Mouse (Mus musculus) heart, embryonic 11.5 days (tissue): ENCODE measurements around the gene Lgr6. TPM values are rescaled to one million over a fixed set of nuclear protein-coding genes. Genes with fewer than 3 reads are reported as not detected.

Experiments used
- ATAC-seq: fragments of 200-750 bp; cut with Nextera tagmentation; replicated peaks from 2 replicates; pipeline ENCODE4 v1.8.0; 2017; ENCODE audit warnings: moderate library complexity; ENCODE audit not compliant: insufficient number of reproducible peaks, low FRiP score, low TSS enrichment
- H3K27ac ChIP-seq: fragments of 300-500 bp; sonication (generic); 2 replicates; pipeline ENCODE4 v1.5.1; 2014; ENCODE audit warnings: mild to moderate bottlenecking, low read depth, low read length
- H3K27me3 ChIP-seq: fragments of 300-500 bp; sonication (generic); 2 replicates; pipeline ENCODE4 v1.6.1; 2014; ENCODE audit warnings: mild to moderate bottlenecking, low read length, mixed read lengths; ENCODE audit not compliant: control insufficient read depth, insufficient read depth
- H3K36me3 ChIP-seq: fragments of 300-500 bp; sonication (generic); 2 replicates; pipeline ENCODE4 v1.6.1; 2014; ENCODE audit warnings: mild to moderate bottlenecking, low read length, moderate library complexity, mixed read lengths; ENCODE audit not compliant: control insufficient read depth, insufficient read depth
- H3K4me1 ChIP-seq: fragments of 300-500 bp; sonication (generic); 2 replicates; pipeline ENCODE4 v1.6.1; 2014; ENCODE audit warnings: low read length; ENCODE audit not compliant: control insufficient read depth, insufficient read depth
- H3K4me2 ChIP-seq: fragments of 300-500 bp; sonication (generic); 2 replicates; pipeline ENCODE4 v1.6.1; 2014; ENCODE audit warnings: mild to moderate bottlenecking, moderate library complexity
- H3K4me3 ChIP-seq: fragments of 300-500 bp; sonication (generic); 2 replicates; pipeline ENCODE4 v1.5.1; 2014; ENCODE audit warnings: low read depth, low read length
- H3K9ac ChIP-seq: fragments of 300-500 bp; sonication (generic); 2 replicates; pipeline ENCODE4 v1.6.1; 2014; ENCODE audit warnings: mild to moderate bottlenecking, low read depth, low read length, moderate library complexity
- H3K9me3 ChIP-seq: fragments of 300-500 bp; sonication (generic); replicated peaks from 2 replicates; pipeline ENCODE4 v1.6.1; 2016; ENCODE audit warnings: low read length; ENCODE audit not compliant: control insufficient read depth
- WGBS: fragments of 180-500 bp; shearing (Covaris S2); extraction: QIAGEN DNeasy Blood & Tissue Kit; methylation state at CpG from one replicate; pipeline ENCODE4 v1.1.7; 2014; ENCODE audit not compliant: insufficient replicate concordance; 5-methylcytosine and 5-hydroxymethylcytosine counted together
- polyA plus RNA-seq: library from polyadenylated mRNA; unstranded; fragments of >200 nt; fragmentation: Nextera tagmentation; extraction: Ambion mirVana; gene quantifications from 2 replicates; pipeline ENCODE4 v1.2.1, GENCODE M21; 2014

Lgr6 gene
- polyA plus RNA-seq, 1 experiment from 2014 or later = 1.4 TPM

DNA sequence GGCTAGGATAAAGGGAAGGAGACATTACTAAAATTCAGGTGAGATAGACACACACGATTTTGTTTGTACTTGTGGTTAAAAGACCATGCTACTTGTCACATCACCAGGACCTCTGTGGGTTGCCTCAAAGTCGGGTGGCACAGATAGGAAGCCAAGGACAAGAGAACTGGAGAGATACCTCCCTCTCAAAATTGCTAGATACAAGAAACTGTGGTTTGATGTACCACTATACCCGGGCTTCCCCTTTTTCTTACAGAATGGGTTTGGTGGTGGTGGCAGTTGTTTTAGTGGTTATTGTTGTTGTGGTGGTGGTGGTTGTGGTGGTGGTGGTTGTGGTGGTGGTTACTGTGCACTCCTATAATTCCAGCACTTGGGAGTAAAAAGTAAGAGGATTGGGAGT, 22.8 kb downstream of the Lgr6 start:
- no peak overlapping the region for H3K4me2 ChIP-seq
- 65% methylated on average over 3 of the region's 3 CpGs for WGBS

DNA sequence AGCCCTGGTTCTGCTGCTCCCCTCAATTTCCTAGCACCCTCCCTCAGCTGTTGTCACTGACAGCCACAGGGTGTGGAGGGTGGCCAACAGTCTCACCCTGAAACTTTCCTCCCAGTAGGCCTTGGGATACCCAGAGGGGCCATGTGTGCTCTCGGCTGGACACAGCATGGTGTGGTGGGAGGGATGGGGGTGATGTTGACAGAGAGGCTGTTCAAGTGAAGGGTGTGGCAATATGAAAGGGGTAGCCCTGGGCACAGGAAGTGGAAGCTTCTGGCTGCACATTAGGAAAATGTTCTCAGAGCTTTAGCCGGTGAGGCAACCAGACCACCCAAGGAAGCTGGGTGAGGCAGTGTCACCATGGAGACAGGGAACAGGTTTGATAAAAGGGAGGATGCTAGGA, 26.1 kb downstream of the Lgr6 start:
- Histone ChIP-seq H3K36me3 (no peaks in the 10 kb centered on the region), H3K4me2 (no peak overlapping the region), H3K27ac (no peak overlapping the region), H3K4me3 (no peak overlapping the region), H3K4me1 (peaks cover 10% of the 10 kb centered on the region), H3K9me3 (no peaks in the 10 kb centered on the region), H3K27me3 (peaks cover 18% of the 10 kb centered on the region), H3K9ac (no peak overlapping the region)
- WGBS = 43% methylated on average over 2 of the region's 2 CpGs
- ATAC-seq = no peak

More for the DNA sequence above, 22.8 kb downstream of the Lgr6 start:
- no peaks in the 10 kb centered on the region for H3K9me3 ChIP-seq
- no peaks in the 10 kb centered on the region for H3K36me3 ChIP-seq
- no peak overlapping the region for H3K4me3 ChIP-seq
- no peak overlapping the region for H3K9ac ChIP-seq
- peaks cover 46% of the 10 kb centered on the region for H3K27me3 ChIP-seq
- ATAC-seq = no peak
- no peak overlapping the region for H3K27ac ChIP-seq
- H3K4me1 ChIP-seq = peaks cover 10% of the 10 kb centered on the region

DNA sequence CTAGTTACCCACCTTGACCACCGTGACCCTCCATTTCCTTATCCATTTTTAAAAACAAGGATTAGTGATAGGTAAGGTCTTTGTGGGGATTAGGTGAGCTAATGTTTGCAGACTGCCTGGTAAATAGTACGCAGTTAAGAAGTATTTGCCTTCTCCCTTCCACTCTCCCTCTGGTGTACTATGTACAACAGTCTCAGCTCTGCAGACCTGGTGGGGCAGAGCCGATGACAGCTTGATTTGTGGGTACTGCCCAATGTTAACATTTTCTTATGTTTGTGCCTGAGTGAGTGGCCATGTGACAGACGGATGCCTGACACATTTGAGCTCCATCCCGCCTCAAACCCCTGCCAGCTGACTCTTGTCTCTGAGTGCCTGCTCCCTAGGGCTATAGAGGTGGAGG, 28.6 kb downstream of the Lgr6 start:
- WGBS = 44% methylated on average over 5 of the region's 5 CpGs
- Histone ChIP-seq H3K4me3 (no peak overlapping the region), H3K27me3 (peaks cover 7% of the 10 kb centered on the region), H3K4me2 (no peak overlapping the region), H3K4me1 (peaks cover 3% of the 10 kb centered on the region; the same call in 1 of the 2 replicates), H3K9ac (no peak overlapping the region), H3K9me3 (no peaks in the 10 kb centered on the region), H3K36me3 (no peaks in the 10 kb centered on the region), H3K27ac (no peak overlapping the region)
- ATAC-seq = no peak

DNA sequence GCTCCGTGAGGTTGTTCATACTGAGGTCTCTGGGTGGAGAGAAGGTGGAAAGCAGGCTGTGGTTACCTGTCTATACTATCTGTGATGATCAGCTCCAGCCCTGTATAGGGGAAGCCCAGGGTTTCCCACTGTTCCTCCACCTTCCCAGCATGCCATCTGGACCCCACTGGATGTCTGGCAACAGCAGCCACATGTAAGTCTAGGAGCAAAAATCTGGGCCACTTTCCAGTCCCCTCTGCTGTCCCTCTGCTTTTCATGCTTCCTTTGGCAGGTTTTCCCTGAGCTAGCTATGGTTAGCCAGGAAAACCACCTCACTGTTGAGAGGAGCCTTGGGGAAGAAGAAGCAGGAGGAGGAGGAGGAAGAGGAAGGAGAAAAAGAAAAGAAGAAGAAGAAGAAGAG, 29.8 kb downstream of the Lgr6 start:
- Histone ChIP-seq H3K27me3 (peaks cover 5% of the 10 kb centered on the region), H3K4me2 (no peak overlapping the region), H3K27ac (no peak overlapping the region), H3K36me3 (no peaks in the 10 kb centered on the region), H3K4me1 (peaks cover 3% of the 10 kb centered on the region; the same call in 1 of the 2 replicates), H3K4me3 (no peak overlapping the region), H3K9me3 (no peaks in the 10 kb centered on the region), H3K9ac (no peak overlapping the region)
- no peak for ATAC-seq
- 72% methylated on average over 1 of the region's 1 CpGs for WGBS

DNA sequence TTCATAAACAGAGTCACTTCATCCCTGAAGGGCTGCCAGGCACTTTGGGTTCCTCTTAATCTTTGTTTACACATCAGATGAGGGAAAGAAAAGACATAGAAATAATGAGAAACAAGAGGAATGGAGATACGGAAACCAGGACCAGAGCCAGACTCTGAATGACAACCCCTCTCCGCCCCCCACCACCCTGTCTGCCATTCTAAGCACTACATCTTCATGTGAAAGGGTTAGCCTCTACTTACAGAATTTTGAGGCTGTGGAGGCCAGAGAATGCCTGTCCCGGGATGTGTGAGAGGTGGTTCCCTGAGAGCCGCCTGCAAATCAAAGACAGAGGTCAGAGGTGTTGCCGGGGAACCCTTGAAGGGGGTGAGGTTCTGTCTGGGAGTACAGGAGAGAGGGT, 32.4 kb downstream of the Lgr6 start:
- Histone ChIP-seq H3K4me3 (no peak overlapping the region), H3K36me3 (no peaks in the 10 kb centered on the region), H3K27ac (no peak overlapping the region), H3K4me1 (peaks cover 1% of the 10 kb centered on the region; the same call in 1 of the 2 replicates), H3K4me2 (no peak overlapping the region), H3K9ac (no peak overlapping the region), H3K9me3 (no peaks in the 10 kb centered on the region), H3K27me3 (peaks cover 7% of the 10 kb centered on the region)
- WGBS = 48% methylated on average over 5 of the region's 5 CpGs
- ATAC-seq = no peak

DNA sequence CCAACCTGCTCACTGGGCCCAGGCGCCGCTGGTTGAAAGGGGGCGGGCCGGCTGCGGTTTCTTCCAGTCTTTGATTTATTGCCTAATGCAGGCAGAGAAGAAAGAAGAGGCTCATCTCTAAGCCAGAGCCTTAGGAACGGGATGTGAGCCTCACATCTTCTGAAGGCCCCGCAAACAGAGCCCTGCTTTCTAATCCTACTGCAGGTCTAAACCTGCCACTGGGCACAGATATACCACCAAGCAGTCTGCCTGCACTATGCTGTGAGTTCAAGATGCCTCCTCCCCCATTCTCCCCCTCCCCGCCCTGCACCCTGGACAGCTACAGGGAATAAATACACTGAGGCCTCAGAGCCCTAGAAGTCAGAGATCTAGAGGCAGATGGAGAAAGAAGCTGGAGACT, 35.2 kb downstream of the Lgr6 start:
- ATAC-seq = no peak
- H3K9ac ChIP-seq = no peak overlapping the region

DNA sequence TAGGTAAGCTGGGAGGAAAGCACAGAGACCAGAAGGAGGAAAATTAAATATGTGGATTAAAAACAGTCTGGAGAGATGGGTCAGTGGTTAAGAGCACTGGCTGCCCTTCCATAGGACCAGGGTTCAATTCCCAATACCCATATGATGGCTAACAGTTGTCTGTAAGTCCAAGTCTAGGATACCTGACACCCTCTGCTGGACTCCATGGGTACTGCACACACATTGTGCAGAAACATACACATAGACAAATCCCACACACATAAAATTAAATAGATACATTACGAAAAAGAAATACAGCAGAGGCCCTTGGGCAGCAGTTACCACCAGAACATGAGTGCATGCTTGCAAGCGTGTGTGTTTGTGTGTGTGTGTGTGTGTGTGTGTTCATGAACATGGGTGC, 40.6 kb downstream of the Lgr6 start:
- Histone ChIP-seq H3K9me3 (no peaks in the 10 kb centered on the region; the same call in 1 of the 2 replicates), H3K4me2 (no peak overlapping the region), H3K4me3 (no peak overlapping the region), H3K4me1 (no peaks in the 10 kb centered on the region), H3K27me3 (peaks cover 7% of the 10 kb centered on the region), H3K9ac (no peak overlapping the region), H3K36me3 (no peaks in the 10 kb centered on the region), H3K27ac (no peak overlapping the region)
- no peak for ATAC-seq
- 87% methylated on average over 2 of the region's 2 CpGs for WGBS

More for the DNA sequence above, 35.2 kb downstream of the Lgr6 start:
- 81% methylated on average over 8 of the region's 8 CpGs for WGBS
- Histone ChIP-seq H3K9me3 (no peaks in the 10 kb centered on the region), H3K4me2 (no peak overlapping the region), H3K4me3 (no peak overlapping the region), H3K36me3 (no peaks in the 10 kb centered on the region), H3K27ac (no peak overlapping the region), H3K4me1 (no peaks in the 10 kb centered on the region), H3K27me3 (peaks cover 4% of the 10 kb centered on the region; the same call in 1 of the 2 replicates)

DNA sequence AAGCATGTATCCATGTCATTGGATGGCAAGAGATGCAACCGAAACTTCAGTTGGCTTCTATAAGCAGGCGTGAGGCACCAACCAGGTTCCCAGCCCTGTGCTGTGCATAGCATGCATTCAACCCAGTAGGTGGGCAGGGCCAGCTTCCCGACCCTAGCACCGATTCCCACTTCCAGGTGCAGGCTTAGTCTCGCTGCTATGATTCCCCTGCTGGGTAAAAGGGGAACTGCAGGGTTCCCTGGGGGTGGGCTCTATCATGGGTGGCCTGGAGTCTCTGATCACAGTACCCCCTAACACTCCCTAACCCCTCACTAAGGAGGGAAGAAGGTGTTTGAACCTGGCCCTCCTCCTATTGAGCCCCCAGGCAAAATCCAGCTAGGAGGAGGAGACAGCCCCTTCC, 42.1 kb downstream of the Lgr6 start:
- ATAC-seq = no peak
- Histone ChIP-seq H3K4me1 (no peaks in the 10 kb centered on the region), H3K9me3 (no peaks in the 10 kb centered on the region; the same call in 1 of the 2 replicates), H3K9ac (no peak overlapping the region), H3K4me3 (no peak overlapping the region), H3K36me3 (no peaks in the 10 kb centered on the region), H3K4me2 (no peak overlapping the region), H3K27me3 (peaks cover 8% of the 10 kb centered on the region), H3K27ac (no peak overlapping the region)
- WGBS = 62% methylated on average over 5 of the region's 5 CpGs

DNA sequence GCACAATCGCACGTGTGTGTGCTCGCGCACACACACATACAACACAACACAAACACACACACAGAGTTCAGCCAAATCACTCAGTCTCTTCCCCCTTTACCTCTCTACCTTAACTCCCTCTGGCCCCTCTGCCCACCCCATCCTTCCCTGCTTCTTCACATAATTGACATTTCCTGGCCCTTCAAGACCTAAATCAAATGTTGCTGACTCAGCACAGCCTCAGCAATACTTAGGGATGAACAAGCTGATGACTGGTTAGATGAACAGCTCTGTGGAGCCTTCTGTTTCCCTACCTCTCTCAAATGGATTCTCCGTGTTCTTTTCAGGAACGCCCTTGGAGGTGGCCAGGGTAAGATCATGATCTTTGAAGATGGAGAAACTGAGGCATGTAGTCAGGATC, 43.8 kb downstream of the Lgr6 start:
- Histone ChIP-seq H3K9me3 (no peaks in the 10 kb centered on the region; the same call in 1 of the 2 replicates), H3K36me3 (no peaks in the 10 kb centered on the region), H3K27me3 (peaks cover 11% of the 10 kb centered on the region), H3K4me2 (no peak overlapping the region), H3K27ac (no peak overlapping the region), H3K4me3 (no peak overlapping the region), H3K4me1 (0 out of 2 replicates have a peak, but pooled peaks cover 4% of the 10 kb centered on the region), H3K9ac (no peak overlapping the region)
- ATAC-seq = no peak
- whole genome bisulfite sequencing = 89% methylated on average over 6 of the region's 6 CpGs
